Mouse (Mus musculus) liver, postnatal 0 days (tissue): ENCODE data around the gene Antxr2. TPM values are rescaled to one million over a fixed set of nuclear protein-coding genes. Genes with fewer than 3 reads are reported as not detected.

Experiments
- ATAC-seq: fragments of 200-750 bp; cut with Nextera tagmentation; 2 replicates; pipeline ENCODE4 v1.8.0; 2017; ENCODE audit warnings: mild to moderate bottlenecking, moderate library complexity
- DNase-seq: peaks from one replicate; pipeline ENCODE4 v3.0.0-alpha.2; 2016
- H3K27ac ChIP-seq: fragments of 300-500 bp; sonication (generic); 2 replicates; pipeline ENCODE4 v1.5.1; 2014; ENCODE audit warnings: antibody characterized with exemption, moderate library complexity, mild to moderate bottlenecking, low read depth
- H3K27me3 ChIP-seq: fragments of 300-500 bp; sonication (generic); 2 replicates; pipeline ENCODE4 v1.6.1; 2014; ENCODE audit warnings: low read length, control low read depth, mixed read lengths; ENCODE audit not compliant: insufficient read depth
- H3K36me3 ChIP-seq: fragments of 300-500 bp; sonication (generic); replicated peaks from 2 replicates; pipeline ENCODE4 v1.6.1; 2014; ENCODE audit warnings: mild to moderate bottlenecking, control low read depth, low read length, moderate library complexity, mixed read lengths; ENCODE audit not compliant: insufficient read depth
- H3K4me1 ChIP-seq: fragments of 300-500 bp; sonication (generic); 2 replicates; pipeline ENCODE4 v1.6.1; 2014; ENCODE audit warnings: antibody characterized with exemption, mild to moderate bottlenecking, control low read depth; ENCODE audit not compliant: insufficient read depth
- H3K4me2 ChIP-seq: fragments of 300-500 bp; sonication (generic); 2 replicates; pipeline ENCODE4 v1.6.1; 2014; ENCODE audit warnings: low read depth, mild to moderate bottlenecking, low read length, moderate library complexity, mixed read lengths
- H3K4me3 ChIP-seq: fragments of 300-500 bp; sonication (generic); 2 replicates; pipeline ENCODE4 v1.5.1; 2014; ENCODE audit warnings: low read depth, low read length
- H3K9ac ChIP-seq: fragments of 300-500 bp; sonication (generic); replicated peaks from 2 replicates; pipeline ENCODE4 v1.6.1; 2014; ENCODE audit warnings: mild to moderate bottlenecking, moderate library complexity
- H3K9me3 ChIP-seq: fragments of 300-500 bp; sonication (generic); 2 replicates; pipeline ENCODE4 v1.6.1; 2016; ENCODE audit warnings: mild to moderate bottlenecking, control low read depth, low read length, mixed read lengths
- CTCF ChIP-seq: sonication (generic); IDR thresholded peaks from 2 replicates; pipeline ENCODE4 v1.5.1; 2016; ENCODE audit warnings: antibody characterized with exemption, low read depth
- EP300 ChIP-seq: IDR thresholded peaks from 2 replicates; pipeline ENCODE4 v1.6.1; 2016; ENCODE audit warnings: antibody characterized with exemption, low read depth, mild to moderate bottlenecking
- WGBS: fragments of 180-500 bp; shearing (Covaris S2); extraction: QIAGEN DNeasy Blood & Tissue Kit; methylation state at CpG from one replicate; pipeline ENCODE4 v1.1.7; 2014; ENCODE audit not compliant: insufficient replicate concordance; 5-methylcytosine and 5-hydroxymethylcytosine counted together
- polyA plus RNA-seq: library from polyadenylated mRNA; unstranded; fragments of >200 nt; fragmentation: Nextera tagmentation; extraction: Ambion mirVana; gene quantifications from 2 replicates; pipeline ENCODE4 v1.2.1, GENCODE M21; 2015

The Antxr2 gene
- polyA plus RNA-seq, 1 experiment from 2014 or later: 5.8 TPM

DNA sequence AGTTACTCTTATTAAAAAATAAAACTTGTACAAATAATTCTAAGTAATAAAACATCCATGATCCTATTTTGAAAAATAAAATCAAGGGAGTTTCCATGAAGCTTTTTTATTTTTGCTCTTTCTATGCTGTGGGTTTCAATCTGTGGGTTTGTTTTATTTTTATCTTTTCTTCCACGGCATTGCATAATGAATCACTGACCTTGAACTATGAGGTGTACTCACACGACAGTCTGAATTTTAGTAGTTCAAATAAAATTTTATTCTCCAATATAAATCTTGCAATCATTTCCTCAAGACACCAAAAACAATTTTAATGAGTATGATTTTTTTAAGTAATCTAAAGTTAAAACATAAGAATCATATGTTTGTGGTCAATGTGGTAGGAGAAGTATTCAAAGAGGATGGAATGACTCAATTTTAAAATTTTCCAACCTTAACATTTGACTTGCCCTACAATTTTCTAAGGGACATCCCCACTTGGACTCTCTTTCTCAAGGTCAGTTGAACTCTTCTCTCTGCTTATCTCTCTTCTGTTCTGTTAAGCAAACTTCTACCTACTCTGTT is 31.5 kb downstream of the Antxr2 start:
- no peak overlapping the region for H3K4me2 ChIP-seq
- no peaks in the 10 kb centered on the region for H3K4me1 ChIP-seq
- whole genome bisulfite sequencing: 55% methylated on average over 2 of the region's 2 CpGs
- no peaks in the 10 kb centered on the region for H3K27me3 ChIP-seq
- ATAC-seq (no peak), DNase-seq (no peak)
- no peak overlapping the region for H3K4me3 ChIP-seq
- TF ChIP-seq EP300 (no peak), CTCF (no peak)
- no peaks in the 10 kb centered on the region for H3K9me3 ChIP-seq
- H3K9ac ChIP-seq: no peak overlapping the region
- H3K27ac ChIP-seq: no peak overlapping the region
- H3K36me3 ChIP-seq: peaks cover 11% of the 10 kb centered on the region; the same call in 1 of the 2 replicates

- H3K27me3 ChIP-seq: no peaks in the 10 kb centered on the region
- no peak overlapping the region for H3K4me3 ChIP-seq
- no peaks in the 10 kb centered on the region for H3K9me3 ChIP-seq
- DNase-seq: peak; percentile 26
- 60% methylated on average over 6 of the region's 6 CpGs for WGBS
- peak; percentile 99 for ATAC-seq
- H3K27ac ChIP-seq: 0 out of 2 replicates have a peak overlapping the region, but pooled peaks have one; percentile 5
- H3K4me1 ChIP-seq: no peaks in the 10 kb centered on the region
- 0 out of 2 replicates have a peak, but pooled peaks cover 2% of the 10 kb centered on the region for H3K36me3 ChIP-seq
- no peak overlapping the region for H3K4me2 ChIP-seq
- H3K9ac ChIP-seq: no peak overlapping the region
- TF ChIP-seq CTCF (no peak), EP300 (no peak)
Observed at GRCm38 (mm10) chr5:97996500-97997176, 34.2 kb downstream of the Antxr2 start.

GRCm38 (mm10) chr5:97995881-97996280 is 35.0 kb downstream of the Antxr2 start:
- Histone ChIP-seq H3K27ac (no peak overlapping the region), H3K4me2 (no peak overlapping the region), H3K4me3 (no peak overlapping the region), H3K9ac (no peak overlapping the region), H3K9me3 (no peaks in the 10 kb centered on the region), H3K27me3 (no peaks in the 10 kb centered on the region), H3K4me1 (no peaks in the 10 kb centered on the region), H3K36me3 (no peaks in the 10 kb centered on the region)
- TF ChIP-seq CTCF: no peak
- no peak for TF ChIP-seq EP300
- no peak for DNase-seq
- WGBS: 60% methylated on average over 4 of the region's 4 CpGs
- ATAC-seq: no peak

- Histone ChIP-seq H3K27ac (no peak overlapping the region), H3K4me2 (no peak overlapping the region), H3K4me1 (no peaks in the 10 kb centered on the region), H3K36me3 (no peaks in the 10 kb centered on the region), H3K9me3 (no peaks in the 10 kb centered on the region), H3K4me3 (no peak overlapping the region), H3K27me3 (no peaks in the 10 kb centered on the region), H3K9ac (no peak overlapping the region)
- DNase-seq (no peak), ATAC-seq (no peak)
- no peak for TF ChIP-seq EP300
- TF ChIP-seq CTCF: no peak
- 83% methylated on average over 4 of the region's 4 CpGs for WGBS
Observed at GRCm38 (mm10) chr5:97986656-97987294, 44.1 kb downstream of the Antxr2 start.

- Histone ChIP-seq H3K27me3 (no peaks in the 10 kb centered on the region), H3K27ac (no peak overlapping the region), H3K9ac (no peak overlapping the region), H3K36me3 (no peaks in the 10 kb centered on the region), H3K4me2 (no peak overlapping the region), H3K4me1 (no peaks in the 10 kb centered on the region), H3K4me3 (no peak overlapping the region), H3K9me3 (no peaks in the 10 kb centered on the region)
- DNase-seq (no peak), ATAC-seq (no peak)
- WGBS: 81% methylated on average over 9 of the region's 9 CpGs
- TF ChIP-seq EP300 (no peak), CTCF (no peak)
Observed at GRCm38 (mm10) chr5:97983375-97983774, 47.5 kb downstream of the Antxr2 start.

- no peak for TF ChIP-seq CTCF
- no peak for TF ChIP-seq EP300
- ATAC-seq: no peak
- no peak overlapping the region for H3K4me3 ChIP-seq
- H3K36me3 ChIP-seq: no peaks in the 10 kb centered on the region; the same call in 1 of the 2 replicates
- H3K4me2 ChIP-seq: no peak overlapping the region
- H3K9ac ChIP-seq: no peak overlapping the region
- no peak overlapping the region for H3K27ac ChIP-seq
- H3K27me3 ChIP-seq: no peaks in the 10 kb centered on the region
- DNase-seq: no peak
- H3K9me3 ChIP-seq: no peaks in the 10 kb centered on the region
- no peaks in the 10 kb centered on the region for H3K4me1 ChIP-seq
- WGBS: 52% methylated on average over 14 of the region's 14 CpGs
Observed at GRCm38 (mm10) chr5:97980472-97980871, 50.4 kb downstream of the Antxr2 start.
